Mouse (Mus musculus) lung, embryonic 14.5 days (tissue): ENCODE measurements around the gene Cobll1. TPM values are rescaled to one million over a fixed set of nuclear protein-coding genes. Genes with fewer than 3 reads are reported as not detected.
"Not testable (repeated sequence)": the region's sequence is repeated elsewhere in the genome, so short reads cannot be mapped to it uniquely, and the experiment has no call there.

Source experiments
- ATAC-seq: fragments of 200-750 bp; cut with Nextera tagmentation; 2 replicates; pipeline ENCODE4 v1.8.0; 2017; ENCODE audit warnings: mild to moderate bottlenecking, moderate TSS enrichment, moderate library complexity; ENCODE audit not compliant: insufficient read depth
- DNase-seq: peaks from one replicate; pipeline ENCODE4 v3.0.0-alpha.2; 2015
- H3K27ac ChIP-seq: fragments of 300-500 bp; sonication (generic); 2 replicates; pipeline ENCODE4 v1.5.1; 2014; ENCODE audit warnings: low read depth, mild to moderate bottlenecking, moderate library complexity
- H3K27me3 ChIP-seq: fragments of 300-500 bp; sonication (generic); 2 replicates; pipeline ENCODE4 v1.6.1; 2014; ENCODE audit warnings: low read length, control low read depth; ENCODE audit not compliant: insufficient read depth
- H3K36me3 ChIP-seq: fragments of 300-500 bp; sonication (generic); 2 replicates; pipeline ENCODE4 v1.6.1; 2014; ENCODE audit warnings: control low read depth; ENCODE audit not compliant: insufficient read depth
- H3K4me1 ChIP-seq: fragments of 300-500 bp; sonication (generic); 2 replicates; pipeline ENCODE4 v1.6.1; 2014; ENCODE audit warnings: antibody characterized with exemption, control low read depth; ENCODE audit not compliant: insufficient read depth
- H3K4me2 ChIP-seq: fragments of 300-500 bp; sonication (generic); 2 replicates; pipeline ENCODE4 v1.6.1; 2014; ENCODE audit warnings: mild to moderate bottlenecking
- H3K4me3 ChIP-seq: fragments of 300-500 bp; sonication (generic); 2 replicates; pipeline ENCODE4 v1.5.1; 2014; ENCODE audit warnings: low read depth, low read length
- H3K9ac ChIP-seq: fragments of 300-500 bp; sonication (generic); 2 replicates; pipeline ENCODE4 v1.6.1; 2014
- H3K9me3 ChIP-seq: fragments of 300-500 bp; sonication (generic); 2 replicates; pipeline ENCODE4 v1.6.1; 2016; ENCODE audit warnings: low read depth, low read length, control low read depth
- CTCF ChIP-seq: IDR thresholded peaks from 2 replicates; pipeline ENCODE4 v1.5.1; 2016; ENCODE audit warnings: antibody characterized with exemption, low read depth
- WGBS: fragments of 180-500 bp; shearing (Covaris S2); extraction: QIAGEN DNeasy Blood & Tissue Kit; methylation state at CpG from one replicate; pipeline ENCODE4 v1.1.7; 2014; 5-methylcytosine and 5-hydroxymethylcytosine counted together
- polyA plus RNA-seq: library from polyadenylated mRNA; unstranded; fragments of >200 nt; fragmentation: Nextera tagmentation; extraction: Ambion mirVana; gene quantifications from 2 replicates; pipeline ENCODE4 v1.2.1, GENCODE M21; 2014

Cobll1 gene
- polyA plus RNA-seq, 1 experiment from 2014 or later, result 10.7 TPM

DNA sequence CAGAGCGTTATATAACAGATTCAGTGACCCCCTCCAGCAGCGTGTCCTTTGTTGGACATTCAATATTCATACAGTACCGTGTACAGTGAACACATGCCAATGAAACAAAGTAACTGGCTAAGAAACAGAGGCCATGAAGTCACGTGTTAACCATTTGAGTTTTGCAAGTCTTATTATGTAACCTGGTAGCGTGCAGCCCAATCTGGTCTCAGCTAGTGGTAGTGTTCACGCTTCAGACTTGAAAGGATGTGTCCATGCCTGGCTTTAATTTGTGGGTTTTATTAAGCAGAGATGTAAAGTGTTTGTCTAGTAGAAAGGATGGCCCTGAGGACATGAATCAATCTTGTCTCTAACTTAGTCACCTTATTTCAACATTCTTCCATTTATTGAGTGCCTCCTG, 29.5 kb upstream of the Cobll1 start:
- TF ChIP-seq CTCF, result no peak
- H3K9me3 ChIP-seq, result no peaks in the 10 kb centered on the region
- 93% methylated on average over 6 of the region's 6 CpGs for whole genome bisulfite sequencing
- H3K36me3 ChIP-seq, result no peaks in the 10 kb centered on the region
- H3K4me3 ChIP-seq, result no peak overlapping the region
- ATAC-seq, result no peak
- H3K9ac ChIP-seq, result no peak overlapping the region
- no peaks in the 10 kb centered on the region for H3K4me1 ChIP-seq
- no peak for DNase-seq
- H3K4me2 ChIP-seq, result no peak overlapping the region
- H3K27ac ChIP-seq, result no peak overlapping the region
- no peaks in the 10 kb centered on the region for H3K27me3 ChIP-seq

DNA sequence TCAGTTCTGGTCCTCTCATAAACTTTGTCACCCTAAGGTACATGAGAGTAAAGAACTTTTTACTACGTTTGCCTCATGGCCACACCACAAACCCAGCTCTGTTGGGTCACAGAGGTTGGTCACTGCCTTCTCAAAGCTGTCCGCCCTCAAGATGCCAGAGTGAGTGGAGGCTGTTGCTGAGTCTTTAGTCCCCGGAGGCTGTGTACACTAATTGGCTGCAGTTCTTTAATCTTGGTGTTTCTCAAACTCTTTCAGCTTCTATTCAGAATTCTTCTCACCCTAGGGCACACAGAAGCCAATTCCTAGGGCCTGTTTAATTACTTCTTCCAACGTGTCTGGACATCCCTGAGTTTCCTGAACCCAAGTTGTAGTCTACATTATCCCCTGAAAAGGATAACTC, 28.6 kb upstream of the Cobll1 start:
- DNase-seq (no peak), ATAC-seq (no peak)
- Histone ChIP-seq H3K27ac (no peak overlapping the region), H3K4me1 (no peaks in the 10 kb centered on the region), H3K9ac (no peak overlapping the region), H3K36me3 (no peaks in the 10 kb centered on the region), H3K4me2 (no peak overlapping the region), H3K4me3 (no peak overlapping the region), H3K9me3 (no peaks in the 10 kb centered on the region), H3K27me3 (no peaks in the 10 kb centered on the region)
- no peak for TF ChIP-seq CTCF
- WGBS, result 37% methylated on average over 4 of the region's 4 CpGs

DNA sequence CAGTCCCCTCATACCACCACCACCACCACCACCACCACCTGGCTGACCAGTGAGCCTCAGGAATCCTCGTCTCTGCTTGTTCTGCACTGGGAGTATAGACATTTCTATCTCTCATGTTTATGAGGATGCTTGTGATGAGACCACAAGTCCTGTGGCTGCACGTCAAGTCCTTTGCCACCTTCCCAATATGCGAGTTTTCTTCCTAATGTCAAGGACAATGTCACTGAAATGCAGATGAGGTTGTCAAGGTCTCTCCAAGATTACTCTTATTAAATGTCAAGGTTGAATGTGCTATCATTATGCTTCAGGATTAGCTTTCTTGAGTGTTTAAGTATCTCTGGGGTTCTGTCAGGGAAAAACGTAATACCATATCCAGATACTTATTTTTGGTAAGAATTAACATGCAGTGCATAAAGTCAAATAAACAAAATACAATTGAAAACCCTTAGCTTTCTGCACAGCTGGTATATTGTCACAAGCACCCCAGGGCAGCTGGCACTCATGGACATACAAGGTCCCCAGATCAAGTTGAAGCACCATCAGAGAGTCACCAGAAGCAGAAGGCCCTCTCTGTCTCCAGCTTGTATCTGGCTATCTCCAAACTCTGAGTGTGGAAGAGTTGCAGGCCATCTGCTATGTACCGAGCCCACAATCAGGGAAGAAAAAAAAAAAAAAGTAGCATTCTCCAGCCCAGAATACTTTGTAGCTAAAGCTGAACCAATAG, 27.5 kb upstream of the Cobll1 start:
- 60% methylated on average over 5 of the region's 5 CpGs for WGBS
- Histone ChIP-seq H3K27ac (no peak overlapping the region), H3K4me3 (no peak overlapping the region), H3K4me1 (no peaks in the 10 kb centered on the region), H3K4me2 (no peak overlapping the region), H3K9me3 (no peaks in the 10 kb centered on the region), H3K9ac (no peak overlapping the region), H3K27me3 (no peaks in the 10 kb centered on the region), H3K36me3 (no peaks in the 10 kb centered on the region)
- DNase-seq, result peak; percentile 70
- ATAC-seq, result peak; percentile 83; the same call in 1 of the 2 replicates
- no peak for TF ChIP-seq CTCF

DNA sequence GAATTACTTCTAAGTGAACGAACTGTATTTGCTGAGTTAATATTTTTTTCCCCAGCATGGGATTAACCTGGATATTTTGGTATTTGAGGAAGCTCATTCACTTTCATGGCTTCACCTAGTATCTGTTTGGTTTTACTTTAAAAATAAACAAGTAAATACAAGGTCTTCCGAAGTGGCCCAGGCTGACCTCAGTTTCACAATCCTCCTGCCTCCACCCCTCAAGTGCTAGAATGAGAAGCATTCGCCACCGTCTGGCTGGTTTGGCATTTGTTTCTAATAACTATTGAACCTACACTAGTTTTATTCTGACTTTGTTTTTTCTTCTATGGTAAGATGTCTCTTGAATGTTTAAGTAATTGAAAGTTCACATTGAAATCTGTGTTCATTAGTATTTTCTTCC, 23.0 kb upstream of the Cobll1 start:
- Histone ChIP-seq H3K27ac (no peak overlapping the region), H3K9me3 (no peaks in the 10 kb centered on the region), H3K4me1 (no peaks in the 10 kb centered on the region), H3K27me3 (no peaks in the 10 kb centered on the region), H3K4me3 (no peak overlapping the region), H3K4me2 (no peak overlapping the region), H3K36me3 (no peaks in the 10 kb centered on the region), H3K9ac (no peak overlapping the region)
- WGBS, result 58% methylated on average over 4 of the region's 4 CpGs
- ATAC-seq (no peak), DNase-seq (no peak)
- TF ChIP-seq CTCF, result no peak

DNA sequence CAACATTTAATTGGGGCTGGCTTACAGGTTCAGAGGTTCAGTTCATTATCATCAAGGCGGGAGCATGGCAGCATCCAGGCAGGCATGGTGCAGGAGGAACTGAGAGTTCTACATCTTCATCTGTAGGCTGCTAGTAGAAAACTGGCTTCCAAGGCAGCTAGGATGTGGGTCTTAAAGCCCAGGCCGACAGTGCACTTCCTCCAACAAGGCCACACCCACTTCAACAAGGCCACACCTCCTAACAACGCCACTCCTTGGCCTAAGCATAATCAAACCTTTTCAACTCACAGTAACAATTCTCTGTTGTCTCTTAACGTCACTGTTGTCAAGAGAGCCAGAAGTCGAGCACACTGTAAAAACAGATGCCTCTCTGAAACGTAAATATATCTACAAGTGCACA, 21.6 kb upstream of the Cobll1 start:
- DNase-seq, H3K4me2 ChIP-seq, H3K9ac ChIP-seq, H3K4me3 ChIP-seq, H3K27me3 ChIP-seq, H3K27ac ChIP-seq, H3K4me1 ChIP-seq, H3K36me3 ChIP-seq, H3K9me3 ChIP-seq, ATAC-seq: not testable (repeated sequence)
- WGBS, result 56% methylated on average over 6 of the region's 6 CpGs

DNA sequence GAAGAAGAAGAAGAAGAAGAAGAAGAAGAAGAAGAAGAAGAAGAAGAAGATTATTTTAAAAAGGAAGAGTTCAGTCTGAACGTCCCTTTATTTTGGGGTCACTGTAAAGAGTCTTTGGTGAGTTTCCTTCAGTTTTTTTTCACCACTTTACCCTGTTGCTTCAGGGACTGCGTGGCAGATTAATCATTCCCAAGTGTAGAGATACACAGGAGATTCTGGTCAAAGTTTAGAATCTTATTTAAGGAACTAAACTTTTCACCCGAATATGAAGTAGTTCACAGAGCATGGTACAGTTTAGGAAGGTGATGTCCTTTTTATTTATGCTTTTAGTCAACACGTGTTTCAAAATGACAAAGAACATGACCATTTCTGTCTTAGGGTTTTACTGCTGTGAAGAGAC, 21.2 kb upstream of the Cobll1 start:
- WGBS, result 84% methylated on average over 4 of the region's 4 CpGs
- TF ChIP-seq CTCF, result no peak
- Histone ChIP-seq H3K9ac (no peak overlapping the region), H3K4me3 (no peak overlapping the region), H3K36me3 (no peaks in the 10 kb centered on the region), H3K4me2 (no peak overlapping the region), H3K4me1 (no peaks in the 10 kb centered on the region), H3K9me3 (no peaks in the 10 kb centered on the region), H3K27ac (no peak overlapping the region), H3K27me3 (no peaks in the 10 kb centered on the region)
- DNase-seq (no peak), ATAC-seq (no peak)

DNA sequence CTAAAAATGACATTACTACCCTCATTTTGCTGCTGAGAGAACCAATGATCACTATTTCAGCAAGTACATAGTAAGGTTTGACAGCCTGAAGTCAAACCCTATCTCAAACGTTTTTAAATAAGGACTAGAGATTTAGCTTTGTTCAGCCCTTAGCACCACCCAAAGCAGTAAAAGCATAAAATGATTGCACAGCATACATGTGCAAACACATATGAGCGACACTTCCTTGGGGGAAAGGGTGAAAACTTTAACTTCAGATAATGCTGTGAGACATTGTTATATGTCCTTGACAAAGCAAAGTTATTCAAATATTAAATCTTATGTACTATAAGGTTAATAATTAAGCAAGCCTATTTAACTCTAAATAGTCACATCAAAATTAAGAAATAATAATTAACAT, 18.2 kb upstream of the Cobll1 start:
- ATAC-seq, result no peak
- Histone ChIP-seq H3K27me3 (no peaks in the 10 kb centered on the region), H3K36me3 (no peaks in the 10 kb centered on the region), H3K9ac (no peak overlapping the region), H3K27ac (no peak overlapping the region), H3K4me2 (no peak overlapping the region), H3K4me3 (no peak overlapping the region), H3K9me3 (no peaks in the 10 kb centered on the region), H3K4me1 (no peaks in the 10 kb centered on the region)
- no peak for DNase-seq
- 44% methylated on average over 2 of the region's 2 CpGs for WGBS
- no peak for TF ChIP-seq CTCF
